Mouse (Mus musculus): ENCODE data around the gene Ifit1bl2.

- no peak for TF ChIP-seq CTCF (IDR thresholded peaks at IDR 0.05; ENCODE audit: borderline replicate concordance, control insufficient read depth, extremely low read depth, insufficient read depth, low read length, poor library complexity)
- no peak for TF ChIP-seq POLR2A (IDR thresholded peaks at IDR 0.05; ENCODE audit: control insufficient read depth, extremely low read depth, insufficient read depth, low read length, poor library complexity)
Observed at GRCm38 (mm10) chr19:34666127-34666526, 25.6 kb upstream of the Ifit1bl2 start.
